Mouse (Mus musculus): ENCODE measurements around the gene Ms4a4b. TPM values are rescaled to one million over a fixed set of nuclear protein-coding genes. Genes with fewer than 3 reads are reported as not detected.
"Not testable (repeated sequence)": the region's sequence is repeated elsewhere in the genome, so short reads cannot be mapped to it uniquely, and the experiment has no call there.

The Ms4a4b gene
- polyA plus RNA-seq, 1 experiment from 2014 or later = 0.80 TPM

DNA sequence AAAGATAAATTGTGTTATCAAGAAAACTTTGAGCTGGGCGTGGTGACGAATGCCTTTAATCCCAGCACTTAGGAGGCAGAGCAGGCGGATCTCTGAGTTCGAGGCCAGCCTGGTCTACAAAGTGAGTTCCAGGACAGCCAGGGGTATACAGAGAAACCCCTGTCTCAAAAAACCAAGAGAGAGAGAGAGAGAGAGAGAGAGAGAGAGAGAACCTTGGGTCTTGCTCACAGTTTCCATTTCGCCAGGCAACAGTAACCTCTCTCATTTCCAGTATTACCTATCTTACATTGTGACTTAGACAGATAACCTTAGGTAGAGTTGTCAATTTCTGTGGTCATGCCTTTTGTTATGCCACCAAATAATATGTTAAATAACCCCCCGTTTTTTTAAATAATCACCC is 53.0 kb downstream of the Ms4a4b start:
- Histone ChIP-seq H3K9ac (ENCODE audit: low read depth, low read length) (no peak overlapping the region), H3K4me3 (ENCODE audit: low read depth, low read length) (no peak overlapping the region), H3K4me2 (ENCODE audit: low read depth, low read length) (no peak overlapping the region), H3K27ac (ENCODE audit: low read length) (no peak overlapping the region), H3K9me3 (replicated peaks; ENCODE audit: control insufficient read depth, low read length) (no peaks in the 10 kb centered on the region), H3K4me1 (ENCODE audit: control insufficient read depth, low read depth, low read length) (no peaks in the 10 kb centered on the region), H3K27me3 (ENCODE audit: control insufficient read depth, insufficient read depth, low read depth, low read length) (no peaks in the 10 kb centered on the region), H3K36me3 (ENCODE audit: control insufficient read depth, insufficient read depth) (no peaks in the 10 kb centered on the region)
- 66% methylated on average over 6 of the region's 6 CpGs for WGBS (ENCODE audit: insufficient replicate concordance)
- ATAC-seq (ENCODE audit: low read depth) = no peak

- 36% methylated on average over 1 of the region's 1 CpGs for WGBS (ENCODE audit: insufficient replicate concordance)
- not testable (repeated sequence) for H3K9me3 ChIP-seq (replicated peaks; ENCODE audit: control insufficient read depth, low read length); ATAC-seq (ENCODE audit: low read depth); H3K36me3 ChIP-seq (ENCODE audit: control insufficient read depth, insufficient read depth); H3K27me3 ChIP-seq (ENCODE audit: control insufficient read depth, insufficient read depth, low read depth, low read length); H3K9ac ChIP-seq (ENCODE audit: low read depth, low read length); H3K4me2 ChIP-seq (ENCODE audit: low read depth, low read length); H3K4me1 ChIP-seq (ENCODE audit: control insufficient read depth, low read depth, low read length); H3K27ac ChIP-seq (ENCODE audit: low read length); H3K4me3 ChIP-seq (ENCODE audit: low read depth, low read length)
Observed at GRCm38 (mm10) chr19:11497300-11497699, 53.9 kb downstream of the Ms4a4b start.

GRCm38 (mm10) chr19:11500796-11501195 is 57.4 kb downstream of the Ms4a4b start:
- no peak overlapping the region for H3K9ac ChIP-seq (ENCODE audit: low read depth, low read length)
- no peak overlapping the region for H3K4me2 ChIP-seq (ENCODE audit: low read depth, low read length)
- H3K9me3 ChIP-seq (replicated peaks; ENCODE audit: control insufficient read depth, low read length) = no peaks in the 10 kb centered on the region
- no peak for ATAC-seq (ENCODE audit: low read depth)
- no peak overlapping the region for H3K27ac ChIP-seq (ENCODE audit: low read length)
- H3K4me1 ChIP-seq (ENCODE audit: control insufficient read depth, low read depth, low read length) = no peaks in the 10 kb centered on the region
- no peaks in the 10 kb centered on the region for H3K36me3 ChIP-seq (ENCODE audit: control insufficient read depth, insufficient read depth)
- H3K27me3 ChIP-seq (ENCODE audit: control insufficient read depth, insufficient read depth, low read depth, low read length) = no peaks in the 10 kb centered on the region
- H3K4me3 ChIP-seq (ENCODE audit: low read depth, low read length) = no peak overlapping the region
- 56% methylated on average over 1 of the region's 1 CpGs for WGBS (ENCODE audit: insufficient replicate concordance)

DNA sequence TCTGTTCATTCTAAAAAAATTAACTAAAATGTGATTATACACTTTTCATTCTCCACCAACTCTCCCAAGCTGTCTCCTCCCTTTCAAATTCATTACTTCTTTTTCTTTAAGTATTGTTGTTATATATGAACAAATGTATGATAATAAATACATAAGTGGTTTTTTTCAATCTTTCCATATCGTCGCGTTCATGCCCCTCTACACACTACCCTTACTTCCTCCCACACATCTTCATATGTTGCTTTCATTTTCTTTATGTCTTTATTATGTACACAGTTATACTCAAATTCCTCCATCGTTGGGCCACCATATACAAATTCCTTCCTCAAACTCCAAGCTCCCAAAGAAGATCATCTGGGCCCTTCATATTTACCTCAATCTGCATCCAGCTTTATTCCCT is 58.0 kb downstream of the Ms4a4b start:
- Histone ChIP-seq H3K4me2 (ENCODE audit: low read depth, low read length) (no peak overlapping the region), H3K9ac (ENCODE audit: low read depth, low read length) (no peak overlapping the region), H3K9me3 (replicated peaks; ENCODE audit: control insufficient read depth, low read length) (no peaks in the 10 kb centered on the region), H3K36me3 (ENCODE audit: control insufficient read depth, insufficient read depth) (no peaks in the 10 kb centered on the region), H3K4me1 (ENCODE audit: control insufficient read depth, low read depth, low read length) (no peaks in the 10 kb centered on the region), H3K27me3 (ENCODE audit: control insufficient read depth, insufficient read depth, low read depth, low read length) (no peaks in the 10 kb centered on the region), H3K27ac (ENCODE audit: low read length) (no peak overlapping the region), H3K4me3 (ENCODE audit: low read depth, low read length) (no peak overlapping the region)
- ATAC-seq (ENCODE audit: low read depth) = no peak
- WGBS (ENCODE audit: insufficient replicate concordance) = 66% methylated on average over 4 of the region's 4 CpGs

DNA sequence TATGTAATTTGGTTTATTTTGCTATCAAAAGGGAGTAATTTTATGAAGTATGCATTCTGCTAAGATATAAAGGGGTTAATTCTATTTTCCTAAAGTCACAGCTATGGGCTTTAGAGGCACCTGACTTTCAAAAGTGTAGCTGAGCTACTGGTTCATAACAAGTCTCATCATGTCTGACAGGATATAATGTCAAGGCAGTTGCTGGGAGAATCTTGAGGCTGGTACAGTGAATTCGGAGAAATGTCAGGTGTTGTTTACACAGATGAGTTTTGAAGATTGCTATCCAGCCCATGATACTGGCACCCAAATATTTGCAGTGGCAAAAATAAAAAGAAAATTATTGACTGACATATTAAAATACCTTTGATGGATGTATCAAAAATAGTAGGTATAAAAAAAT is 61.5 kb downstream of the Ms4a4b start:
- no peaks in the 10 kb centered on the region for H3K9me3 ChIP-seq (replicated peaks; ENCODE audit: control insufficient read depth, low read length)
- H3K9ac ChIP-seq (ENCODE audit: low read depth, low read length) = no peak overlapping the region
- no peaks in the 10 kb centered on the region for H3K36me3 ChIP-seq (ENCODE audit: control insufficient read depth, insufficient read depth)
- H3K4me1 ChIP-seq (ENCODE audit: control insufficient read depth, low read depth, low read length) = no peaks in the 10 kb centered on the region
- no peak overlapping the region for H3K27ac ChIP-seq (ENCODE audit: low read length)
- H3K4me2 ChIP-seq (ENCODE audit: low read depth, low read length) = no peak overlapping the region
- WGBS (ENCODE audit: insufficient replicate concordance) = 65% methylated on average over 1 of the region's 1 CpGs
- no peak overlapping the region for H3K4me3 ChIP-seq (ENCODE audit: low read depth, low read length)
- H3K27me3 ChIP-seq (ENCODE audit: control insufficient read depth, insufficient read depth, low read depth, low read length) = no peaks in the 10 kb centered on the region
- no peak for ATAC-seq (ENCODE audit: low read depth)

DNA sequence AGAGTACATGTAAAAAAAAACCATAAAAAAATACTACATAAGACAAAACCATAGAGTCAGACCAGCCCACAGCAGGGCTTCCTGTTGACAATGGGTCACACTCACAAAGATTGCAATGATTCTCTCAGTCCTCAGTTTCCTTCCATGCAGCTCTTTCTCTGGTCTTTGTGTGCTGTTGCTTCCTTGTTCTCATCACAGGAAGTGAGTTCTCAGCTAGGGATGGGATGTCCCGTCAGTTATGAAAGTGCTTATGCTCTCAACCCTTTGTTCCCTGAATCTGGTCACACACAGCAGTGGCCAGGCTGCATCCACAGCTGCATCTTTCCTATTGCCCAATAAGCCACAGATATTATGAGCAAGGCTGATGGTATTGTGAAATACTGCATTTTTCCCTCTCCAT is 70.1 kb downstream of the Ms4a4b start:
- ATAC-seq (ENCODE audit: low read depth) = no peak
- Histone ChIP-seq H3K4me1 (ENCODE audit: control insufficient read depth, low read depth, low read length) (no peaks in the 10 kb centered on the region), H3K36me3 (ENCODE audit: control insufficient read depth, insufficient read depth) (no peaks in the 10 kb centered on the region), H3K9me3 (replicated peaks; ENCODE audit: control insufficient read depth, low read length) (no peaks in the 10 kb centered on the region), H3K27me3 (ENCODE audit: control insufficient read depth, insufficient read depth, low read depth, low read length) (no peaks in the 10 kb centered on the region), H3K4me2 (ENCODE audit: low read depth, low read length) (no peak overlapping the region), H3K4me3 (ENCODE audit: low read depth, low read length) (no peak overlapping the region), H3K9ac (ENCODE audit: low read depth, low read length) (no peak overlapping the region), H3K27ac (ENCODE audit: low read length) (no peak overlapping the region)
- 29% methylated on average over 1 of the region's 1 CpGs for WGBS (ENCODE audit: insufficient replicate concordance)

GRCm38 (mm10) chr19:11516246-11516645 is 72.9 kb downstream of the Ms4a4b start, which contains the start of gene Ms4a6b:
TSS of gene Ms4a6b (plus strand) at chr19:11516512.
- H3K4me1 ChIP-seq (ENCODE audit: control insufficient read depth, low read depth, low read length) = no peaks in the 10 kb centered on the region
- ATAC-seq (ENCODE audit: low read depth) = no peak

More at GRCm38 (mm10) chr19:11516246-11516645, 72.9 kb downstream of the Ms4a4b start, which contains the start of gene Ms4a6b:
- Histone ChIP-seq H3K9me3 (replicated peaks; ENCODE audit: control insufficient read depth, low read length) (no peaks in the 10 kb centered on the region), H3K9ac (ENCODE audit: low read depth, low read length) (no peak within 1 kb of the TSS), H3K4me2 (ENCODE audit: low read depth, low read length) (no peak within 1 kb of the TSS), H3K27me3 (ENCODE audit: control insufficient read depth, insufficient read depth, low read depth, low read length) (no peaks in the 10 kb centered on the region), H3K36me3 (ENCODE audit: control insufficient read depth, insufficient read depth) (no peaks in the 10 kb centered on the region), H3K4me3 (ENCODE audit: low read depth, low read length) (no peak within 1 kb of the TSS), H3K27ac (ENCODE audit: low read length) (no peak within 1 kb of the TSS)

Other genes with a start within 250 kb of the Ms4a4b start
- gene Ms4a13, start 246.8 kb upstream of the Ms4a4b start, polyA plus RNA-seq (2015; fragmentation: Nextera tagmentation; extraction: Ambion mirVana) = not detected in 2 replicates
- gene Ms4a12, start 211.1 kb upstream of the Ms4a4b start, polyA plus RNA-seq (2015; fragmentation: Nextera tagmentation; extraction: Ambion mirVana) = not detected in 2 replicates
- 0.07 and 0.11 TPM in 2 replicates for gene Ms4a1, start 177.3 kb upstream of the Ms4a4b start, polyA plus RNA-seq (2015; fragmentation: Nextera tagmentation; extraction: Ambion mirVana)
- not detected in 2 replicates for gene Ms4a5, start 159.7 kb upstream of the Ms4a4b start, polyA plus RNA-seq (2015; fragmentation: Nextera tagmentation; extraction: Ambion mirVana)
- gene Ms4a14, start 129.1 kb upstream of the Ms4a4b start, polyA plus RNA-seq (2015; fragmentation: Nextera tagmentation; extraction: Ambion mirVana) = not detected in 2 replicates
- 1.1 and 1.5 TPM in 2 replicates for gene Ms4a7, start 107.4 kb upstream of the Ms4a4b start, polyA plus RNA-seq (2015; fragmentation: Nextera tagmentation; extraction: Ambion mirVana)
- gene Ms4a4a, start 68.0 kb upstream of the Ms4a4b start, polyA plus RNA-seq (2015; fragmentation: Nextera tagmentation; extraction: Ambion mirVana) = 0.91 and 1.6 TPM in 2 replicates
- 1.4 and 1.7 TPM in 2 replicates for gene Ms4a4c, start 38.8 kb upstream of the Ms4a4b start, polyA plus RNA-seq (2015; fragmentation: Nextera tagmentation; extraction: Ambion mirVana)
- gene Ms4a6c, start 25.8 kb downstream of the Ms4a4b start, polyA plus RNA-seq (2015; fragmentation: Nextera tagmentation; extraction: Ambion mirVana) = 8.0 and 8.8 TPM in 2 replicates
- 0.40 and 0.47 TPM in 2 replicates for gene Gm8369, start 42.4 kb downstream of the Ms4a4b start, polyA plus RNA-seq (2015; fragmentation: Nextera tagmentation; extraction: Ambion mirVana)
- 2.5 and 3.4 TPM in 2 replicates for gene Ms4a6b, start 73.0 kb downstream of the Ms4a4b start, polyA plus RNA-seq (2015; fragmentation: Nextera tagmentation; extraction: Ambion mirVana)
- gene Ms4a4d, start 93.2 kb downstream of the Ms4a4b start, polyA plus RNA-seq (2015; fragmentation: Nextera tagmentation; extraction: Ambion mirVana) = 0.23 and 0.28 TPM in 2 replicates
- 4.9 TPM in 2 replicates for gene Ms4a6d, start 161.3 kb downstream of the Ms4a4b start, polyA plus RNA-seq (2015; fragmentation: Nextera tagmentation; extraction: Ambion mirVana)
- gene Ms4a2, start 180.2 kb downstream of the Ms4a4b start, polyA plus RNA-seq (2015; fragmentation: Nextera tagmentation; extraction: Ambion mirVana) = 0.74 and 1.1 TPM in 2 replicates
- 29.8 and 33.2 TPM in 2 replicates for gene Ms4a3, start 197.3 kb downstream of the Ms4a4b start, polyA plus RNA-seq (2015; fragmentation: Nextera tagmentation; extraction: Ambion mirVana)
- 0.13 and 0.26 TPM in 2 replicates for gene Oosp2, start 217.0 kb downstream of the Ms4a4b start, polyA plus RNA-seq (2015; fragmentation: Nextera tagmentation; extraction: Ambion mirVana)
- 0.09 TPM in 1 of 2 replicates, not detected in the other for gene Oosp1, start 247.6 kb downstream of the Ms4a4b start, polyA plus RNA-seq (2015; fragmentation: Nextera tagmentation; extraction: Ambion mirVana)

Measured in liver, embryonic 16.5 days (tissue).